Mouse (Mus musculus): Measurements from ENCODE around the gene Brk1.

DNA sequence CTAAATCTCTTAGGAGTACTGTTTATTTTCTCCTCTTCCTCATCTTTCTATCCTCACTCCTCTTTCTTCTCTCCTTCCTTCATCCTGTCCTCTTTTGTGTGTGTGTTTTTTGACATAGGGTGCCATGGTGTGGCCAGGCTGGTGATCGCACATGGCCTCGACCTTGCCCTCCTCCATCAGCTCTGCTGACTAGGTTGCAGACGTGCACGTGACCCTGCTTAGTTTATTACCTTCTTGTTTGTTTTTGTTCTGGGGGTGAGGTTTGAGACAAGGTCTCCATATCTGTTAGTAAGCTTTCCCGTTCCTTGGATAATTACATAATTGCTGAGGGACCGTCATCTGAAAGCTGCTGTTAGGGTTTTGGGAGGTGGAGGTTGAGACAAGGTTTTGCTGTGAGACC, 4.3 kb downstream of the Brk1 start:
- TF ChIP-seq MAX (IDR thresholded peaks at IDR 0.05; ENCODE audit: low read length) (no peak), NELFE (IDR thresholded peaks at IDR 0.05; ENCODE audit: low read depth, low read length) (no peak), JUND (IDR thresholded peaks at IDR 0.05; ENCODE audit: low read depth, low read length) (no peak), HCFC1 (IDR thresholded peaks at IDR 0.05; ENCODE audit: low read depth, low read length) (no peak), CTCF (IDR thresholded peaks at IDR 0.05 in 2 of 3, conservative IDR thresholded peaks at IDR 0.05 in 1 of 3; ENCODE audit: control insufficient read depth in 1 of 3, insufficient read depth in 1 of 3, low read depth in 2 of 3, low read length in 3 of 3, poor library complexity in 1 of 3, severe bottlenecking in 1 of 3) (no peak), POLR2A (IDR thresholded peaks at IDR 0.05; ENCODE audit: control insufficient read depth in 1 of 2, insufficient read depth in 1 of 2, low read depth in 1 of 2, low read length in 2 of 2, poor library complexity in 1 of 2) (no peak), EP300 (IDR thresholded peaks at IDR 0.05; ENCODE audit: low read depth in 1 of 2, low read length in 2 of 2) (no peak), TAL1 (IDR thresholded peaks at IDR 0.05; ENCODE audit: low read length) (no peak)
